ENCODE assay signal across 8 mouse cellular contexts in genomic region chr3:80800299-80800994, GRCm38 (mm10). TPM values are rescaled to one million over a fixed set of nuclear protein-coding genes. Genes with fewer than 3 reads are reported as not detected.
DNase-seq lines count a peak whose midpoint lies in the region; ATAC-seq lines count a peak whose summit lies in the region.

No protein-coding gene starts in this region.

- no peaks in the 10 kb centered on the region for H3K36me3 ChIP-seq in splenic B cell, adult 2 months (ENCODE audit: control insufficient read depth, insufficient read depth, low read length, poor library complexity, severe bottlenecking)

- peak; percentile 73 for ATAC-seq in megakaryocyte progenitor cell, adult 5-6 weeks (replicated peaks; ENCODE audit: poor library complexity)

- DNase-seq in lung, postnatal 10 days, result peak; percentile 3
- no peak for DNase-seq in lung, postnatal 36 days
- DNase-seq in cerebellum, adult 9-11 months, result peak; percentile 68
- peak; percentile 22 to 37 for DNase-seq in frontal cortex, postnatal 10 days (ENCODE audit: low spot score in 2 of 2)
- DNase-seq in layer of hippocampus, adult 18-20 months (ENCODE audit: low spot score in 2 of 2), result peak; percentile 46 to 71
- DNase-seq in splenic B cell, adult 2 months (ENCODE audit: low read depth, low spot score), result peak; percentile 21
- no peak for DNase-seq in gastrocnemius, postnatal 25 days

- H3K27me3 ChIP-seq in splenic B cell, adult 2 months (ENCODE audit: control insufficient read depth, insufficient read depth, low read length, poor library complexity, severe bottlenecking), result no peaks in the 10 kb centered on the region; the same call in none of the 2 replicates

RNA-seq across cellular contexts. Expression of gene Gria2, which starts 2.2 kb away (rescaled TPM):
- 100 to 1,000 TPM; 619 to 678 TPM for total RNA-seq in layer of hippocampus, adult 18-20 months (2021)
- not detected in 2 replicates for total RNA-seq in megakaryocyte progenitor cell, adult 5-6 weeks (2015)
- total RNA-seq in megakaryocyte progenitor cell, adult 5-6 weeks (2017), result 0.24 and 0.25 TPM in 2 replicates
- under 1 TPM; 0.05 TPM for total RNA-seq in gastrocnemius, postnatal 25 days (2021)

Comparison
In these comparisons a context has a peak if more than half of its experiments do, and no peak if none do; other contexts are left out.
1. DNase-seq: peak in lung, postnatal 10 days (single experiment), cerebellum, adult 9-11 months (single experiment), frontal cortex, postnatal 10 days (2 of 2), layer of hippocampus, adult 18-20 months (2 of 2) and splenic B cell, adult 2 months (single experiment); none in lung, postnatal 36 days (single experiment) and gastrocnemius, postnatal 25 days (single experiment).
2. RNA of gene Gria2, which starts 2.2 kb away (total RNA-seq): 619 to 678 TPM in layer of hippocampus, adult 18-20 months; 0.24 to 0.25 TPM in megakaryocyte progenitor cell, adult 5-6 weeks and 0.05 TPM in gastrocnemius, postnatal 25 days; every median in the first group is over 100 times any median in the second.